Mouse (Mus musculus) liver, embryonic 11.5 days (tissue): ENCODE data around the gene Gm37240. TPM values are rescaled to one million over a fixed set of nuclear protein-coding genes. Genes with fewer than 3 reads are reported as not detected.

Experiments
- ATAC-seq: fragments of 200-750 bp; cut with Nextera tagmentation; replicated peaks from 2 replicates; pipeline ENCODE4 v1.8.0; 2017; ENCODE audit warnings: moderate number of reproducible peaks, mild to moderate bottlenecking, moderate TSS enrichment, moderate library complexity; ENCODE audit not compliant: low FRiP score
- DNase-seq: peaks from one replicate; pipeline ENCODE4 v3.0.0-alpha.2; 2017; ENCODE audit warnings: low spot score
- H3K27ac ChIP-seq: fragments of 300-500 bp; sonication (generic); 2 replicates; pipeline ENCODE4 v1.5.1; 2014; ENCODE audit warnings: mild to moderate bottlenecking, low read depth, low read length, control low read depth
- H3K27me3 ChIP-seq: fragments of 300-500 bp; sonication (generic); replicated peaks from 2 replicates; pipeline ENCODE4 v1.6.1; 2014; ENCODE audit warnings: low read length, mixed read lengths; ENCODE audit not compliant: control insufficient read depth, insufficient read depth
- H3K36me3 ChIP-seq: fragments of 300-500 bp; sonication (generic); 2 replicates; pipeline ENCODE4 v1.6.1; 2014; ENCODE audit warnings: mild to moderate bottlenecking, low read length, moderate library complexity, mixed read lengths; ENCODE audit not compliant: control insufficient read depth, insufficient read depth
- H3K4me1 ChIP-seq: fragments of 300-500 bp; sonication (generic); replicated peaks from 2 replicates; pipeline ENCODE4 v1.6.1; 2014; ENCODE audit warnings: low read length, mixed read lengths; ENCODE audit not compliant: control insufficient read depth, insufficient read depth
- H3K4me2 ChIP-seq: fragments of 300-500 bp; sonication (generic); 2 replicates; pipeline ENCODE4 v1.6.1; 2014; ENCODE audit warnings: mild to moderate bottlenecking, control low read depth, moderate library complexity
- H3K4me3 ChIP-seq: fragments of 300-500 bp; sonication (generic); 2 replicates; pipeline ENCODE4 v1.5.1; 2014; ENCODE audit warnings: low read depth, low read length, control low read depth
- H3K9ac ChIP-seq: fragments of 300-500 bp; sonication (generic); 2 replicates; pipeline ENCODE4 v1.6.1; 2014; ENCODE audit warnings: low read depth, low read length, control low read depth
- H3K9me3 ChIP-seq: fragments of 300-500 bp; sonication (generic); 2 replicates; pipeline ENCODE4 v1.6.1; 2016; ENCODE audit warnings: low read length, inconsistent platforms, mixed read lengths; ENCODE audit not compliant: control insufficient read depth
- WGBS: fragments of 180-500 bp; shearing (Covaris S2); extraction: QIAGEN DNeasy Blood & Tissue Kit; methylation state at CpG from one replicate; pipeline ENCODE4 v1.1.7; 2014; 5-methylcytosine and 5-hydroxymethylcytosine counted together
- polyA plus RNA-seq: library from polyadenylated mRNA; unstranded; fragments of >200 nt; fragmentation: Nextera tagmentation; extraction: Ambion mirVana; gene quantifications from 2 replicates; pipeline ENCODE4 v1.2.1, GENCODE M21; 2014

The Gm37240 gene
- polyA plus RNA-seq, 1 experiment from 2014 or later: 1.6 TPM

- peaks cover 8% of the 10 kb centered on the region for H3K4me1 ChIP-seq
- peak overlapping the region; percentile 60 for H3K4me3 ChIP-seq
- peaks cover 31% of the 10 kb centered on the region for H3K27me3 ChIP-seq
- peak; percentile 39 for DNase-seq
- no peak for ATAC-seq
- no peak overlapping the region for H3K9ac ChIP-seq
- 6% methylated on average over 11 of the region's 11 CpGs for WGBS
- H3K36me3 ChIP-seq: no peaks in the 10 kb centered on the region
- no peaks in the 10 kb centered on the region for H3K9me3 ChIP-seq
- peak overlapping the region; percentile 99 for H3K4me2 ChIP-seq
- no peak overlapping the region for H3K27ac ChIP-seq
These were observed 928 bp upstream of the Gm37240 start for GRCm38 (mm10) chr3:85888221-85888671.

GRCm38 (mm10) chr3:85886636-85887238 is 581 bp downstream of the Gm37240 start:
- Histone ChIP-seq H3K4me3 (peak overlapping the region; percentile 60), H3K9me3 (no peaks in the 10 kb centered on the region), H3K4me2 (peak overlapping the region; percentile 99), H3K9ac (peak overlapping the region; percentile 66), H3K36me3 (no peaks in the 10 kb centered on the region), H3K4me1 (peaks cover 8% of the 10 kb centered on the region), H3K27me3 (peaks cover 31% of the 10 kb centered on the region), H3K27ac (no peak overlapping the region; the same call in 1 of the 2 replicates)
- peak; percentile 6; the same call in 1 of the 2 replicates for ATAC-seq
- 3% methylated on average over 22 of the region's 22 CpGs for WGBS
- DNase-seq: no peak

- Histone ChIP-seq H3K4me1 (peaks cover 8% of the 10 kb centered on the region), H3K9ac (no peak overlapping the region), H3K4me3 (no peak overlapping the region), H3K27me3 (peaks cover 31% of the 10 kb centered on the region), H3K36me3 (no peaks in the 10 kb centered on the region), H3K9me3 (no peaks in the 10 kb centered on the region), H3K27ac (no peak overlapping the region), H3K4me2 (no peak overlapping the region)
- ATAC-seq: no peak
- no peak for DNase-seq
- whole genome bisulfite sequencing: 54% methylated on average over 1 of the region's 1 CpGs
These were observed 1.4 kb downstream of the Gm37240 start for GRCm38 (mm10) chr3:85885906-85886305.

GRCm38 (mm10) chr3:85880687-85881086 is 6.6 kb downstream of the Gm37240 start:
- Histone ChIP-seq H3K4me1 (no peaks in the 10 kb centered on the region), H3K4me2 (no peak overlapping the region), H3K27ac (no peak overlapping the region), H3K9me3 (no peaks in the 10 kb centered on the region), H3K36me3 (no peaks in the 10 kb centered on the region), H3K4me3 (no peak overlapping the region), H3K27me3 (peaks cover 6% of the 10 kb centered on the region), H3K9ac (no peak overlapping the region)
- WGBS: 75% methylated on average over 2 of the region's 2 CpGs
- DNase-seq: no peak
- ATAC-seq: no peak

GRCm38 (mm10) chr3:85880068-85880467 is 7.2 kb downstream of the Gm37240 start:
- 80% methylated on average over 8 of the region's 8 CpGs for WGBS
- no peak for ATAC-seq
- no peak overlapping the region for H3K27ac ChIP-seq
- H3K36me3 ChIP-seq: no peaks in the 10 kb centered on the region
- H3K27me3 ChIP-seq: peaks cover 3% of the 10 kb centered on the region; the same call in 1 of the 2 replicates
- no peak for DNase-seq
- H3K4me1 ChIP-seq: no peaks in the 10 kb centered on the region
- no peaks in the 10 kb centered on the region for H3K9me3 ChIP-seq
- no peak overlapping the region for H3K4me2 ChIP-seq
- H3K4me3 ChIP-seq: no peak overlapping the region
- no peak overlapping the region for H3K9ac ChIP-seq

- Histone ChIP-seq H3K4me3 (no peak overlapping the region), H3K9me3 (no peaks in the 10 kb centered on the region), H3K27ac (no peak overlapping the region), H3K4me1 (no peaks in the 10 kb centered on the region), H3K4me2 (no peak overlapping the region), H3K27me3 (no peaks in the 10 kb centered on the region), H3K9ac (no peak overlapping the region), H3K36me3 (no peaks in the 10 kb centered on the region)
- 73% methylated on average over 5 of the region's 5 CpGs for WGBS
- DNase-seq (no peak), ATAC-seq (no peak)
These were observed 8.4 kb downstream of the Gm37240 start for GRCm38 (mm10) chr3:85878911-85879310.

- Histone ChIP-seq H3K27ac (no peak overlapping the region), H3K4me2 (no peak overlapping the region), H3K9me3 (no peaks in the 10 kb centered on the region), H3K36me3 (no peaks in the 10 kb centered on the region), H3K9ac (no peak overlapping the region), H3K4me3 (no peak overlapping the region), H3K27me3 (no peaks in the 10 kb centered on the region), H3K4me1 (no peaks in the 10 kb centered on the region)
- ATAC-seq (no peak), DNase-seq (no peak)
- WGBS: 44% methylated on average over 3 of the region's 3 CpGs
These were observed 23.3 kb downstream of the Gm37240 start for GRCm38 (mm10) chr3:85863996-85864395.

GRCm38 (mm10) chr3:85862886-85863285 is 24.4 kb downstream of the Gm37240 start:
- Histone ChIP-seq H3K9me3 (no peaks in the 10 kb centered on the region), H3K4me1 (peaks cover 3% of the 10 kb centered on the region), H3K9ac (no peak overlapping the region), H3K27ac (no peak overlapping the region), H3K4me3 (no peak overlapping the region), H3K36me3 (no peaks in the 10 kb centered on the region), H3K4me2 (no peak overlapping the region), H3K27me3 (no peaks in the 10 kb centered on the region)
- ATAC-seq (no peak), DNase-seq (no peak)
- WGBS: 84% methylated on average over 2 of the region's 2 CpGs

- Histone ChIP-seq H3K36me3 (no peaks in the 10 kb centered on the region), H3K4me3 (no peak overlapping the region), H3K9ac (no peak overlapping the region), H3K9me3 (no peaks in the 10 kb centered on the region), H3K27ac (no peak overlapping the region), H3K27me3 (no peaks in the 10 kb centered on the region), H3K4me1 (peaks cover 11% of the 10 kb centered on the region), H3K4me2 (no peak overlapping the region)
- 60% methylated on average over 5 of the region's 5 CpGs for WGBS
- DNase-seq: no peak
- no peak for ATAC-seq
These were observed 26.3 kb downstream of the Gm37240 start for GRCm38 (mm10) chr3:85860996-85861395.
